Mouse (Mus musculus) forebrain, embryonic 14.5 days (tissue): ENCODE results near the gene Lgr5. TPM values are rescaled to one million over a fixed set of nuclear protein-coding genes. Genes with fewer than 3 reads are reported as not detected.
A peak's percentile ranks its signal among the peaks of the same experiment; 100 is the strongest.

Experiments
- ATAC-seq: fragments of 200-750 bp; cut with Nextera tagmentation; 2 replicates; pipeline ENCODE4 v1.8.0; 2017; ENCODE audit warnings: mild to moderate bottlenecking, moderate library complexity
- DNase-seq: peaks from one replicate; pipeline ENCODE4 v3.0.0-alpha.2; 2015; ENCODE audit warnings: low spot score
- H3K27ac ChIP-seq: fragments of 300-500 bp; sonication (generic); 2 replicates; pipeline ENCODE4 v1.5.1; 2014; ENCODE audit warnings: low read depth, mild to moderate bottlenecking, control low read depth, low read length, moderate library complexity
- H3K27me3 ChIP-seq: fragments of 300-500 bp; sonication (generic); replicated peaks from 2 replicates; pipeline ENCODE4 v1.6.1; 2014; ENCODE audit warnings: low read length, control low read depth, mixed read lengths; ENCODE audit not compliant: control insufficient read depth, insufficient read depth
- H3K36me3 ChIP-seq: fragments of 300-500 bp; sonication (generic); 2 replicates; pipeline ENCODE4 v1.6.1; 2014; ENCODE audit warnings: low read length, control low read depth; ENCODE audit not compliant: control insufficient read depth, insufficient read depth
- H3K4me1 ChIP-seq: fragments of 300-500 bp; sonication (generic); 2 replicates; pipeline ENCODE4 v1.6.1; 2014; ENCODE audit warnings: antibody characterized with exemption, low read length, control low read depth; ENCODE audit not compliant: control insufficient read depth, insufficient read depth
- H3K4me2 ChIP-seq: fragments of 300-500 bp; sonication (generic); 2 replicates; pipeline ENCODE4 v1.6.1; 2014; ENCODE audit warnings: mild to moderate bottlenecking, control low read depth, low read length
- H3K4me3 ChIP-seq: fragments of 300-500 bp; sonication (generic); 2 replicates; pipeline ENCODE4 v1.5.1; 2014; ENCODE audit warnings: low read depth, low read length, control low read depth
- H3K9ac ChIP-seq: fragments of 300-500 bp; sonication (generic); 2 replicates; pipeline ENCODE4 v1.6.1; 2014; ENCODE audit warnings: mild to moderate bottlenecking, low read length, control low read depth, moderate library complexity
- H3K9me3 ChIP-seq: fragments of 300-500 bp; sonication (generic); replicated peaks from 2 replicates; pipeline ENCODE4 v1.6.1; 2016; ENCODE audit warnings: low read length, control low read depth, mixed read lengths; ENCODE audit not compliant: control insufficient read depth
- WGBS: fragments of 180-500 bp; shearing (Covaris S2); extraction: QIAGEN DNeasy Blood & Tissue Kit; methylation state at CpG from one replicate; pipeline ENCODE4 v1.1.7; 2014; 5-methylcytosine and 5-hydroxymethylcytosine counted together
- polyA plus RNA-seq: library from polyadenylated mRNA; unstranded; fragments of >200 nt; fragmentation: Nextera tagmentation; extraction: Ambion mirVana; gene quantifications from 2 replicates; pipeline ENCODE4 v1.2.1, GENCODE M21; 2014

The Lgr5 gene
- polyA plus RNA-seq, 1 experiment from 2014 or later, result 0.44 TPM

DNA sequence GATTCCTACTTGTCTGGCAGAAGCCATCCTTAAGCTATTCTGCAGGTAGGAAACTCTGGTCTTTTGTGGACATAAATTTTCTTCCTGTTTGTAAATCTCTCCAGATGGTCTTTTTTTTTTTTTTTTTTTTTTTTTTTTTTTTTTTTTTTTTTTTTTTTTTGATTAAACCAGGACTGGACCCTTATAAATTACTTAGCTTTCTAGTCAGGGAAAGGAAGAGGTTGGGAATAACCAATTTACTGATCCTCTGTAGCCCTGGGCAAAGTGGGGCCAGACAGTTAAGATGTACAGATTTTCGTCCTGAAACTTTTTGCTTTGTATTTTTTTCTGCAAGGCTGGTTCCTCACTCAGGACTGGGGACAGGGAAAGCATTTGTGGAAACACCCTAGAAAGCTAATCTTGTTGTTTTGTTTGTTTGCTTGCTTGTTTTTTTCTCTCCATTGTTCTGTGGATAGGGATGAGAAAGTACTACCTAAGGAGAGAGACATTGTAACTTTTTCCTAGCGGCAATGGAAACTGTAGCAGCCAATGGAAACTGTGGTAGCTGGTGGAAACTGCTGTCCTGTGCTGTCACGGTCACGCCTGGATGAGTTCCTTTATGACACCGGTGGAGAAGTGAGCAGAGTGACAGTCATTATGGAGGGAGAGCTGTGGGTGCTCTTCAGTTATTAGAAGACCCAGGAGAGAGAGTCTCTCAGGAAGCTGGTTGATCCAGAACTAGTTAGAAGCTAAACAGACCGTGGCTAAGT lies 114.2 kb downstream of the Lgr5 start:
- no peak overlapping the region for H3K4me3 ChIP-seq
- H3K27ac ChIP-seq, result no peak overlapping the region
- no peaks in the 10 kb centered on the region for H3K4me1 ChIP-seq
- H3K36me3 ChIP-seq, result no peaks in the 10 kb centered on the region
- 87% methylated on average over 6 of the region's 6 CpGs for WGBS
- no peaks in the 10 kb centered on the region for H3K9me3 ChIP-seq
- no peak overlapping the region for H3K4me2 ChIP-seq
- peaks cover 59% of the 10 kb centered on the region for H3K27me3 ChIP-seq
- no peak overlapping the region for H3K9ac ChIP-seq
- ATAC-seq (no peak), DNase-seq (no peak)

DNA sequence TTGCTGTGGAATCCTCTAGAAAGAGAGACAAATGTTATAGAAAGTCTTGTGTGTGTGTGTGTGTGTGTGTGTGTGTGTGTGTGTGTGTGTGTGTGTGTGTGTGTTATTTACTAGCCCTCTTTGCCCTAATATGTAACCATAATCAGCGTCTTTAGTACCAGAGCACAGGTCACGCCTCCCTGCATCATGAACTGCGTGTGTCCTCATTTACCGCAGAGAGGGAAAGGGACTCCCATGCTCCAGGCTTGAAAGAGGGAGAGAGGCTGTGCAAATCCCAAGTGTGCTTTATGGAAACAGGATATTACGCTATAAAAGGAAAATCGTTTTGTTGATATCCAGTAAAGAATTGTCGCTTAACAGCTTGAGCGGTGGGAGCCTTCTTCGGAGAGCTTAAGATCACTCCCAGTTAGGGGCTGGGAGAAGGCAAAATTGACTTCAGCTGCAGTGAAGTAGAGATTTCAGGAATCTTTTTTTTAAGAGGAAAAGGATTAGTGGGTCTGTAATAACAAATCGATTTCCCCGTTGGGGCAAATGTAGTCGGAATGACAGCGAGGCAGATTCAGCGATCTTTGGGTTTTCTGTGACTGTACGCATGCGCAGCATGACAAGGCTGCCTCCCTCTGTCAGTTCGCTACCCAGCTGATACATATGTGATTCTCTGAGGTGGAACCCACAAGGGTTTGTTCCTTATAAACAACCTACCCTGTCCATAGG lies 116.8 kb downstream of the Lgr5 start:
- 38% methylated on average over 17 of the region's 17 CpGs for WGBS
- H3K27ac ChIP-seq, result no peak overlapping the region

DNA sequence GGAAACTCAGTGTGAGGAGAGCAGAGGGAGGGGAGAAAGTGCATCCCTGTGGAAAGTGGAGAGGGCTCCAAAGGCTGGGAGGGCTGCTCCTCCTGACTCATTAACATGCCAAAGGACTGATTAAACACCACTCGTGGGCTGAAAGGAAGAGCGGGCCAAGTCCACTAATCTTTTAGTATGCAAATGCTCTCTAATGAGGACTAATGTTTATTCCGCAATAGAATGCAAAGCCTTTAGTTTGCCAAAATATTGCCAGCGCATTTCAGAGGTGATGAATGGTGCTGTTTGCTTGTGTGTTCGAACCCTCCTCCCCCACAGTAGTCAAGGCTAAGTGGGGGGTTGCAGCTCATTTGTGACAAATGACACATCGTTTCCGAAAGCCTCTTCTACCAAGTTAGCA lies 118.5 kb downstream of the Lgr5 start:
- Histone ChIP-seq H3K9me3 (no peaks in the 10 kb centered on the region), H3K27ac (no peak overlapping the region), H3K4me1 (no peaks in the 10 kb centered on the region), H3K36me3 (no peaks in the 10 kb centered on the region), H3K9ac (no peak overlapping the region), H3K4me3 (no peak overlapping the region), H3K4me2 (no peak overlapping the region), H3K27me3 (peaks cover 74% of the 10 kb centered on the region)
- DNase-seq (peak; percentile 95), ATAC-seq (peak; percentile 96)
- WGBS, result 4% methylated on average over 7 of the region's 7 CpGs

More for the DNA sequence above, 116.8 kb downstream of the Lgr5 start:
- Histone ChIP-seq H3K9ac (no peak overlapping the region), H3K4me1 (no peaks in the 10 kb centered on the region), H3K36me3 (no peaks in the 10 kb centered on the region), H3K9me3 (no peaks in the 10 kb centered on the region), H3K27me3 (peaks cover 68% of the 10 kb centered on the region), H3K4me2 (peak overlapping the region; percentile 23), H3K4me3 (peak overlapping the region; percentile 22)
- no peak for ATAC-seq
- DNase-seq, result peak; percentile 51

DNA sequence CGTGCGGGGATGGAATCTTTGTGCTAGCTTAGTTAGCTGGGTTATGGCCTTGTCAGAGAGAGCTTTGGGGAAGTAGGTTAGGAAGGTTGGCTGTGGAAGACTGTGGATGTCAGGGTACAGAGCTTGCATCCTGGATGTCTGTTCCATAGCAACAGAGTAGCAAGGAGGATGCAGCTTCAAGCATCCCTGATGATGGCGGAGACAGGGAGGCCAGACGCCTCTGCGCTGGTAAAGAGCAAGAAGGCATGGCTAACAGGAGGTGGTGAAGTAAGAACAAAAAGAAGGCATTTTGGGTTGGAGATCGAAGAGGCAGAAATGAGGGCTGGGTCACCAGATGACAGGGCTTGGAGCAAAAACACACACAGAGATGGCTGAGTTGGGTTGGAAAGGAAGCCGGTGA lies 118.9 kb downstream of the Lgr5 start:
- no peaks in the 10 kb centered on the region for H3K9me3 ChIP-seq
- 29% methylated on average over 7 of the region's 7 CpGs for WGBS

DNA sequence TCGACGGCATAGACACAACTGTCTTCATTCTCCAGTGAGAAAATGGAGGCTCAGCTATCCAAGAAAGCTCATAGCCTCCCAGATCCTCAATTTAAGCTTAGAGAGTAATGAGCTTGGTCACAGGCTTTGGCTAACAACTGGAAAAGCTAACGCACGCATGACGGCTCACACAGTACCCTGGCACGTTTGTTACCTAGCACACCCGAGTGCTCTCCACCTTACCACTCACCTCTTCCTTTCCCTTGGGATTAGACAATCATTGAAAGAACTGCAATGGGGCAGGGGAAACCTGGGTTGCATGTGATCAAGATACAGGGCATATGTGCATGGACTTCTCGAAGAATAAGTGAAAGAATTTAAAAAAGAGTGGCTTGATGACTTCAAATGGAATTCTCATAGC lies 119.6 kb downstream of the Lgr5 start:
- Histone ChIP-seq H3K4me2 (no peak overlapping the region), H3K4me3 (no peak overlapping the region), H3K27ac (no peak overlapping the region), H3K9ac (no peak overlapping the region), H3K4me1 (no peaks in the 10 kb centered on the region), H3K27me3 (peaks cover 72% of the 10 kb centered on the region), H3K9me3 (no peaks in the 10 kb centered on the region), H3K36me3 (no peaks in the 10 kb centered on the region)
- WGBS, result 82% methylated on average over 8 of the region's 8 CpGs
- no peak for ATAC-seq
- no peak for DNase-seq

More for the DNA sequence above, 118.9 kb downstream of the Lgr5 start:
- DNase-seq (no peak), ATAC-seq (peak; percentile 18)
- H3K27me3 ChIP-seq, result peaks cover 74% of the 10 kb centered on the region
- H3K27ac ChIP-seq, result no peak overlapping the region
- H3K4me2 ChIP-seq, result no peak overlapping the region
- no peaks in the 10 kb centered on the region for H3K36me3 ChIP-seq
- no peak overlapping the region for H3K9ac ChIP-seq
- no peak overlapping the region for H3K4me3 ChIP-seq
- H3K4me1 ChIP-seq, result no peaks in the 10 kb centered on the region

DNA sequence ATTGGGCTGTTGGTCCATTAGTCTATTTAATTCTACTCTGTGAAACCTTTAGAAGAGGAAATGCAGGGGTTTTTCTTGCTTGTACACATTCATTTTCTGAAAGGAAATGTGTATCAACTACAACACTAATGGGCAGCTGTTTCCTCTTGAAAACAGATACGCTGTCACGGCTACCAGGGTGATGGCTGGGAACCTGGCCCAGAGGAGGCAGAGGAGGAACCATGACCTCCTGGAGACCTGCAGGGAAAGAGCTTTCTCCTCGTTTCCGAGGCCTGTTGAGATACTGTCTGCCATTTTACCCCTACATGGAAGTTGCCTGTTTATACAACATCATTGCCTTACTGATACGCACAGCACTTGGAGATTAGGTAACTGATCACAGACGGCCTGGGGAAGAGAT lies 121.8 kb downstream of the Lgr5 start:
- ATAC-seq, result no peak
- peaks cover 71% of the 10 kb centered on the region for H3K27me3 ChIP-seq
- no peaks in the 10 kb centered on the region for H3K4me1 ChIP-seq
- 85% methylated on average over 6 of the region's 6 CpGs for WGBS
- no peaks in the 10 kb centered on the region for H3K9me3 ChIP-seq
- no peak overlapping the region for H3K4me3 ChIP-seq
- no peak overlapping the region for H3K27ac ChIP-seq
- no peak for DNase-seq
- no peak overlapping the region for H3K9ac ChIP-seq
- no peaks in the 10 kb centered on the region for H3K36me3 ChIP-seq
- no peak overlapping the region for H3K4me2 ChIP-seq

DNA sequence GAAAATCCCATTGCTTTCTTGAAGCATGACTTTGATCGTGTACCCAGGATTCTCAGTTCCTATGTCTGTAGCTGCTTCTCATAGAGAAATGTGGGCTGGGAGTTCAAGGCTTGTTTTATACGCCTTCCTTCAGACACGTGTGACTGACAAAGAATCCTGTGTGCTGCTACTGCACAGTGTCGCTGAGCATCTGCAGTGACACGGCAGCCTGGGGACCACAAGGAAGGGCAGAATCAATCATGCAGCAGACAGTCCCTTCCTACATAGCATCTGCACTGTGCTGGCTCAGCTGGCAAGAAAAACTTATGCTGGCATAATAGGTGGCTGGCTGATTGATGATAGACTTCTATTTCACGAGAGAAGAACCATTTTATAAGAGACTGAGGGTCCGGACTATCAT lies 122.5 kb downstream of the Lgr5 start:
- WGBS, result 86% methylated on average over 7 of the region's 7 CpGs
- peaks cover 66% of the 10 kb centered on the region for H3K27me3 ChIP-seq

DNA sequence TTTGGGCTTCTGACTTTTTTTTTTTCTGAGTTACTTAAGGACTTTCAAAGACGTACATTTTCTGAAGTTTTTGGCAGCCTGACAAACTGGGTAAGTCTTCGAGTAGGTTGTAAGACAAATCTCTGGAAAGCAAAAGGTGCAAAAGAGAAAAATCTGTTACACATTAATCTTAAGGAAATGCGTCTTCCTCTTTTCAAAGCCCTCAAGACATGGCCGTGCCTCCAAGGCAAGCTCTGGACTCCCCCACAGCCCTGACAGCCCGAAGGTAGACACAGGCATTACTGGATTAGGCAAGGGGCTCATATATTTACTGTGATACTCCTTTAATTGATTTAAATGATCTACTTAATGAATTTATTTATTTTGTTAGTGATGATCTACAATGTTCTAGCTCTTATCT lies 124.9 kb downstream of the Lgr5 start:
- no peaks in the 10 kb centered on the region for H3K36me3 ChIP-seq
- H3K4me1 ChIP-seq, result no peaks in the 10 kb centered on the region
- no peak overlapping the region for H3K4me2 ChIP-seq
- ATAC-seq, result no peak
- peaks cover 57% of the 10 kb centered on the region for H3K27me3 ChIP-seq
- no peaks in the 10 kb centered on the region for H3K9me3 ChIP-seq
- H3K27ac ChIP-seq, result no peak overlapping the region
- H3K9ac ChIP-seq, result no peak overlapping the region
- WGBS, result 78% methylated on average over 5 of the region's 5 CpGs
- no peak for DNase-seq
- no peak overlapping the region for H3K4me3 ChIP-seq

More for the DNA sequence above, 122.5 kb downstream of the Lgr5 start:
- no peak overlapping the region for H3K9ac ChIP-seq
- H3K4me2 ChIP-seq, result no peak overlapping the region
- H3K9me3 ChIP-seq, result no peaks in the 10 kb centered on the region
- H3K27ac ChIP-seq, result no peak overlapping the region
- ATAC-seq, result no peak
- no peak for DNase-seq
- no peak overlapping the region for H3K4me3 ChIP-seq
- H3K36me3 ChIP-seq, result no peaks in the 10 kb centered on the region
- H3K4me1 ChIP-seq, result no peaks in the 10 kb centered on the region
